Mouse (Mus musculus) stomach, embryonic 14.5 days (tissue): ENCODE measurements around the gene Gm9844. TPM values are rescaled to one million over a fixed set of nuclear protein-coding genes. Genes with fewer than 3 reads are reported as not detected.

Experiments used
- polyA plus RNA-seq: library from polyadenylated mRNA; unstranded; fragments of >200 nt; fragmentation: Nextera tagmentation; extraction: Ambion mirVana; gene quantifications from 2 replicates; pipeline ENCODE4 v1.2.1, GENCODE M21; 2014

Gene Gm9844
- polyA plus RNA-seq, 1 experiment from 2014 or later: 16.7 TPM

Other genes with a start within 250 kb of the Gm9844 start
- gene Lypd3, start 225.7 kb upstream of the Gm9844 start, polyA plus RNA-seq: 9.8 and 13.7 TPM in 2 replicates
- not detected in 2 replicates for gene Tex101, start 185.5 kb upstream of the Gm9844 start, polyA plus RNA-seq
- gene BC049730, start 153.0 kb upstream of the Gm9844 start, polyA plus RNA-seq: not detected in 2 replicates
- gene Gm4763, start 135.3 kb upstream of the Gm9844 start, polyA plus RNA-seq: not detected in 2 replicates
- gene Cd177, start 101.9 kb upstream of the Gm9844 start, polyA plus RNA-seq: 0.67 and 1.3 TPM in 2 replicates
- not detected in 2 replicates for gene Ceacam10, start 85.0 kb upstream of the Gm9844 start, polyA plus RNA-seq
- gene Lypd4, start 7.7 kb downstream of the Gm9844 start, polyA plus RNA-seq: not detected in 2 replicates
- gene Dmrtc2, start 7.8 kb downstream of the Gm9844 start, polyA plus RNA-seq: not detected in 2 replicates
- 3,189 and 3,445 TPM in 2 replicates for gene Rps19, start 22.2 kb downstream of the Gm9844 start, polyA plus RNA-seq
- gene Cd79a, start 35.2 kb downstream of the Gm9844 start, polyA plus RNA-seq: 0.33 TPM in 1 of 2 replicates, not detected in the other
- gene Arhgef1, start 40.7 kb downstream of the Gm9844 start, polyA plus RNA-seq: 88.8 and 89.9 TPM in 2 replicates
- gene Gm4881, start 82.3 kb downstream of the Gm9844 start, polyA plus RNA-seq: not detected in 2 replicates
- gene Rabac1, start 110.5 kb downstream of the Gm9844 start, polyA plus RNA-seq: 191 and 198 TPM in 2 replicates
- gene Atp1a3, start 143.7 kb downstream of the Gm9844 start, polyA plus RNA-seq: 2.8 and 3.2 TPM in 2 replicates
- 12.3 and 13.0 TPM in 2 replicates for gene Grik5, start 210.1 kb downstream of the Gm9844 start, polyA plus RNA-seq
- 25.9 and 27.9 TPM in 2 replicates for gene Zfp574, start 210.4 kb downstream of the Gm9844 start, polyA plus RNA-seq